Mouse (Mus musculus) lung, postnatal 10 days (tissue): ENCODE measurements around the gene Rbbp8nl.

Source experiments
- DNase-seq: peaks from one replicate; pipeline ENCODE4 v3.0.0; 2021

Rbbp8nl gene

DNA sequence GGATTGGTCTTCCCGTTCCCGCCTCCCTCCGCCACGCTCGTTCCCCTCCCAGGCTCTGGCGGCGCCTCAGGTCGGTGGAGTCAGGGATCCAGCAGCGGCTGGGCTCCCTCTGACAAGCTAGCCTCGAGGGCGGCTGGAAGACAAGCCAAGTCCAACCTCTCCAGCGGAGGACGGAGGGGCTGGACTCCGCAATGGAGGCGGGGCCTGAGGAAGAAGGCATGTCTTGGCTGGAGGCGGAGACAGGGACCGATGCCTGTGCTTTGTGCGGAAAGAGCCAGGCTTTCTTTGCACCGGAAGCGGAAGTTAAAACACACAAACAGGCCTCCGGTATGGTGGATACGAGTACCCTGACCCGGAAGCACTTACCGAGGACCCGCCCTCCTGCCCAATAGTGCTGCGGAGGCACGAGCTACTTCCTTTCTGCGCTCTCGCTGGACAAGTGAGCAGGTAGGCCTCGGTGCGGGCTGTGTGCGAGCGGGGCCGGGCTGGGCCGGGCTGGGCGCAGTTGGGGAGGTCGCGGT, 32.6 kb downstream of the Rbbp8nl start, which contains the start of gene Rps21:
Gene Rps21, plus strand, starts transcription at position 377 of the 521 bp plus-strand sequence.
- DNase-seq, result peak; percentile 99

DNA sequence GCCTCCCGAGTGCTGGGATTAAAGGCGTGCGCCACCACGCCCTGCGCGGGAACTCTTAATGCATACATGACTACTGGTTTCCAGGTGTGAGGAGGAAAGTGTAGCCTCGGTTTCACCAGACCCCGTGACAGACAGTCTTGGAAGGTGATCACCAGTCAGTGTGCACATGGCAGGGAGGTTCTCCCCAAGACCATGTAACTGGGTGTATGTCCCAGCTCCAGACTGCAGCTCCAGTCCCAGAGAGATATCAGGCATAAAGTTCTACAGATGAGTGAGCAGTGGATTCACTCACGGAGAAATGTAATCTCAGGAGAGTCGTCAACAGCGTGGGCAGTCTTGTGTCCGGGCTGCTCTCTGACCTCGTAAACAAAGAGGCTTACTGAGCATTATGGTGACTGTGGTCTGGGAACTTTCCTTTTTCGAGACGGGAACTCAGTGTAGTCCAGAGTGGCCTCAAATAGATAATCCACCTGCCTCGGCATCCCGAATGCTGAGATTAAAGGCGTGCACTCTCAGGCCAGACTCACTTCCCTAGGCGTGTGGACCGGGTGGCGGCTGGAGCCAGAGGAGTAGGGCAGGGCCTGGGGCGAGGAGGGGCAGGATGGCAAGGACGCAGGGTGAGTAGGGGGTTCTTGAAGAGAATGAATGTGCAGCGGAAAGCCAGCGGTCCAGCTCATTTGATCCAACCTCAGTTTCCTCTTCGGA, 33.2 kb downstream of the Rbbp8nl start:
- no peak for DNase-seq

DNA sequence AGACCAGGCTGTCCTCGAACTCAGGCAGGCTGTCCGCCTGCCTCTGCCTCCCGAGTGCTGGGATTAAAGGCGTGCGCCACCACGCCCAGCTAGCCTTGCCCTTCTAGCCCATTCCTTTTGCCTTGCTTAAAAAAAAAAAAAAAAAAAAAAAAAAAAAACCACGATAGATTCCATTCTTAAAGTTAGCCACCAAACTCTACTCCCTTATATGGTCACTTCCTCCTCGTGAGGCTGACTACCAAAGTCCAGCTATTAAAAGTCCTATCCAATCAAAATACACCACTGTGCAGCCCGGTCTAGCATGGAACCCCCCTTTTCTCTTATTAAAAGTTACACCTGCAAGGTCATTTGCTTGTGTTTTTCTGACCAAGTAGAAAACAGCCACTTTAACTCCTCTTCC, 34.0 kb downstream of the Rbbp8nl start:
- no peak for DNase-seq

DNA sequence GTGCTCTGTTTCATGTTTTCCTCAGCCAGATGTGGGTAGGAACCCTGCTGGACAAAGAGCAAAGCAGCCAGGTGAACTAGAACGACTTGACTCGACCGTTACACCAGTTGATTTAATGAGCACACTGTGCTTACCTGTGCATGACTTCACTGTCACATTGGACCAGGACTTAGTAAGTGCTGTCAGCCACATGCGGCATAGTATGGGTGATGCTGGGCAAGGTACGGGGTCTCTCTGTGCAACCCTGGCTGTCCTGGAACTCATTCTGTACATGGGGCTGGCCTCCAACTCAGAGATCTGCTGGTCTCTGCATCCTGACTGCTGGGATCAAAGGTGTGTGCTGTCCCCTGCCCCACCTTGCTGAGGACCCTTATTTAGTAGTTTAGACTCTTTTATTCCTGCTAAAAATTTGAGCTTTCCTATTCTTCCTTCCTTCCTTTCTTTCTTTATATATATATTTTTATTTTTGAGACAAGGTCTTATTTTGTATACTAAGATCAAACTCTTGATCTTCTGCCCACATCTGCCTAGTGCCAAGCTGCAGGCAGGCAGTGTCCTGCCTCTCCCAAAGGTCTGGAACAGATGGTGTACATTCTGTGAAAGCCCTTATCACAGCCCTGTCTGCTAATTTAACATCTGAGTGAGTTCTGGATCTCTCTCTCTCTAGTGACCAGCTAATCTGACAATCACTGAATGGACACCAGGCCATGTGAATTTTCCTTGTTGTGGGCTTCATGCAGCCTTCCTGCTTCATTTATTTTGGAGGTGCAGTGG, 35.1 kb downstream of the Rbbp8nl start:
- no peak for DNase-seq

DNA sequence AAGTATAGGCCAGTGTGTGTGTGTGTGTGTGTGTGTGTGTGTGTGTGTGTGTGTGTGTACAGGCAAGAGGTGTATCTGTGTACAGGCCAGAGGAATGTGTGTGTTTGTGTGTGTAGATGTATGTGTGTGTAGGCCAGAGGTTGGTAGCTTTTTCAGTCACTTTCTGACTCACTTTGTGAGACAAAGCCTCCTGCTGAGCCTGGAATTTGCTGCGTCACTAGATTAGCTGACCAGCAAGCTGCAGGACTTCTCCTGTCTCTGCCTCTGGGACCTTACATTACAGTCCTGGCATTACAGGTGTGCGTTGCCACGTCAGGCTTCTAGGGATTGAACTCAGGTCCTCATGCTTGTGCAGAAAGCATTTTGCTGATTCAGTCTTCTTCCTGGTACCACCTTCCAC, 37.8 kb downstream of the Rbbp8nl start:
- no peak for DNase-seq

DNA sequence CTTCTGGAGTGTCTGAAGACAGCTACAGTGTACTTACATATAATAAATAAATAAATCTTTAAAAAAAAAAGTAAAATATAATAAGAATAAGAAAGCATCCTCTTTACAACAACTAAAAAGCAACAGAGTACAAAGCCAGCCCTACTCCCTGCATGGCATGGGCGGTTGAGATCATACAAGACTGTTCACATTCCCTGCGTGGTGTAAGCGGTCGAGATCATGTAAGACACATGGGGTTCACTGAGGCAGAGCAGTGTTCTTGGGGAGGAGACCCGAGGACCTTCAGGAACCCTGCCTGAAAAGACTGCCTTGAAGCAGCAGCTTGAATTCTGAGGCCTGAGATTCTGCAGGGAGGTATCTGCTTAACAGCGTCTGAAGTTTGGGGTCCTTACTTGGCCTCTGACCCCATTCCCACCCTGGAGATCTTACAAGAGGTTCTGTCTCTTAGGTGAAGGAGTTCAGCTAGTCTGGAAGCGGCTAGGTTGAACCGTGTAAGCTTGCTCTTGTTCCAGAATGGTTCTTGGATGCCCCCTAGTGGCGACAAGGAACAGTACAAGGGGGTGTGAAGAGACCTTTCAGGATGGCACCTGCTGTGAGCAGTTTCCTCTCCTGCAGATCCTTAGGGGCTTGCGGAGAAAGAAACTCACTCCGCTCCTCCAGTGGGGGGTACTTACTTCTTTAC, 38.6 kb downstream of the Rbbp8nl start:
- peak; percentile 86 for DNase-seq

DNA sequence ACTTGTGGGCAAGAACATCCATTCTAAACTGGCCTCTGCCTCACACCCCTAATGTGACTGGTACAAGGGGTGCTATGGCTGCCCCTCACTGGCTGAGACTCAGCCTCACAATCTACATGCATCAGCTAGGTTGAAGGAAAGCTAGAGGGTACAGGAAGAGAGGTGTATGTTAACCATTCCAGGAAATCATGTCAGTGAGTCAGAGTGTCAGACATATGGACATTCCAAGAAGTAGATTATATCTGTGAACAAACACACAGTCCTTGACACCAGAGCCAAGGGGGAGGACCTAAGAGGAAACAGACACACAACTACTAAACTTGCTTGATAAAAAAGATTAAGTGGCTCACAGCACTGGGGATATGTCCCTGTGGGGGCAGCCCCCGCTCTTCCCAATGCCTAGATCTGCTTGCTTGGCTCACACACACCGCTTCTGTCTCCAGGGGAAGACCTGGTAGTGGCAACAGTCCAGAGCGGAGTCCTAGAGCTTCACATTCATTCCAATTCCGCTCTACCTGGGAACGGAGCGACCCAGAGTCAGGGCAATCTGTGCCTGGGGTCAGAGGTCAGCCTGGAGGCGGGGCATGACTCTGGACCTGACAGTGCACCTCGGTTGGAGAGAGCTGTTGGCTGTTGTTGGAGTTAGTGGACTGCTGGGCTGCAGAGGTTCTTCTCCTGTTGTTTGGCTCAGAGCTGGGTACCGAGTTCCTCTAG, 40.6 kb downstream of the Rbbp8nl start:
- DNase-seq, result no peak

DNA sequence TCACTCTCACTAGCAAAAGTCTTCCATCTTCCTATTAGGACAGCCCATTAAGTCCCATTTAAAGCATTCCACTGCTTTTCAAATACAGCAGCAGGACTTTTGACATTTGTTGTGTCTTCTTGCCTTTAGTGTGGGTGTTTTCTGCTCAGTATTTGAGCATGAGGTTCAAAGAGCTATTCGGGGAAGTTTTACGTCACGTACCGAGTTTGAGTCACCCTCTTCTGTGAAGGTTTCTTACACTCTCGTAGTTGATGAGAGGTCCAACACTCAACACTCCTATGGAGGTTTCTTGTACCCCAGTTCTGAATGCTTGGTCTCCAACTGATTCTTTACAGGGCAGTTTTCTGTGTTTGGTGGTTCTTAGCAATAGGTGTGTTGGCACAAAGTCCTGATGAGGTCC, 41.8 kb downstream of the Rbbp8nl start:
- DNase-seq, result no peak

DNA sequence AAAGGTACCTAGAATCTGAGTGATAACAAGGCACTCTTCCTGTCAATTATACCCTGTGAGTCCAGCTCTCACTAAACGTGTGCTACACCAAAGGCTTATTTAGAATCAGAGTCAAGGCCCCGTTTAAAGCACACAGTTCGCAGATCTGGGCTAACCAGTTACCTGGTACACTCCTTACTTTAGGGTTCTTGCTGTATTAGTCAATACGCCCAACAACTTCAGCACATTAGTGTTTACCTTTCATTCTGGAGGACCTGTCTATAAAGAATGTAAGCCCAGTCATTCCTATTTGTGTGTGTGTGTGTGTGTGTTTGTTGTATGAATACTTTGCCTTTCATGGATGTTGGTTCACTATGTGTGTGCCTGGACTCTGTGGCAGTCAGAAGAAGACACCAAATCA, 46.6 kb downstream of the Rbbp8nl start:
- no peak for DNase-seq

DNA sequence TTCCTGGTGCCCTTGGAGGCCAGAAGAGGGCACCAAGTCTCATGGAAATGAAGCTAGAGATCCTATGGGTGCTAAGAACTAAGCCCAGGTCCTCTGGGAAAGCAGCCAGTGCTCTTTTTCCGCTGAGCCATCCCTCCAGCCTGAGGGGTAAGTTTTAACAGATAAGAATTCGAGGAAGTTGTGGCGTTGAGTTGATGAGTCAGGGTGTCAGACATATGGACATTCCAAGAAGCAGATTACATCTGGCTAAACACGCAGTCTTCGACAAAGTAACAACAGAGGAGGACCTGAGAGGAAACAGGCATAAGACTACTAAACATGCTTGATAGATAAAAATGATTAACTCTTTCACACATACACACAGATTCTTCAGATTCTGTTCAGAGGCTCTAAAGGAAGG, 51.1 kb downstream of the Rbbp8nl start:
- DNase-seq, result no peak

DNA sequence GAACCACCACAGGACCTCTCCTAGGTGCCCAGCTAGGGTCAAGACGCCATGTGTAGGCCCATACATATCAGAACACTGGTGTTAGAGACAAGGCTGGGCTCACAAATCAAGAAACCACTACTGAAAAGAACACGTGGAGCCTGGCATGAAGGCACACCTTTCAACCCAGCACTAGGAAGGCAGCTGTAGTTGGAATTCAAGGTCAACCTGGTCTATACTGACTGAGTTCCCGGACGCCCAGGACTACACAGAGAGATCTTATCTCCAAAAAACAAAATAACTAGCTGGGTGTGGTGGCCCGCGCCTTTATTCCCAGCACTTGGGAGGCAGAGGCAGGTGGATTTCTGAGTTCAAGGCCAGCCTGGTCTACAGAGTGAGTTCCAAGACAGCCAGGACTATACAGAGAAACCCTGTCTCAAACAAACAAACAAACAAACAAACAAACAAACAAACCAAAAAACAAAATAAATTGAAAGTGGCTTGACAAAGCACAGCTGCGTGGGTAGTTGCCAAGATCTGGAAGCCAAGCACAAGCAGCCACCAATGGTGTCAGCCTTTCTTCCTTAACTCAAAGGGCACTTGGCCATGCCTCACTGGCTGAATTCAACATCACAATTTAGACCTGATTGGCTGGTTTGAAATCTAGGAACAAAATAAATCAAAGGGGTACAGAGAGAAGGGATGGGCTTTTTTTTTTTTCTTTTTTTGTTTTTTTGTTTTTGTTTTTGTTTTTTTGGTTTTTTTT, 51.9 kb downstream of the Rbbp8nl start:
- DNase-seq, result no peak

DNA sequence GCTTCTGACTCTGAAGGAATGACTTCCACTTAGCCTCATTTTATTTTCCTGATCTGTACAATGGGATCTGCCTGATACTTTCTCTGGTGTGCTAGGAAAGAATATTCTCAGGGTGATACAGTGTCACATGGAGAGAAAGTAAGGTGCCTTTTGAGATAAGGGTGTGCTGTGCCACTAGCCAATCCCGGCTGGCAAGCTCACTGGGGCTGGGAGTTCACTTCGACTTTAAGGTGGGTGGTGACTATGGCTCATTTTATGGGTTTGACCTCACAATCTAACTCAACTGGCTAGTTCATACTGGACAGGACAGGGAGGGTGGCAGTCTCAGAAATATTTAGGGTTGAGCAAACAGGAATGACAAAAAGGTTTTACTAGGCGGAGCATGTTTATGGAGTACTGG, 52.7 kb downstream of the Rbbp8nl start:
- DNase-seq, result no peak

DNA sequence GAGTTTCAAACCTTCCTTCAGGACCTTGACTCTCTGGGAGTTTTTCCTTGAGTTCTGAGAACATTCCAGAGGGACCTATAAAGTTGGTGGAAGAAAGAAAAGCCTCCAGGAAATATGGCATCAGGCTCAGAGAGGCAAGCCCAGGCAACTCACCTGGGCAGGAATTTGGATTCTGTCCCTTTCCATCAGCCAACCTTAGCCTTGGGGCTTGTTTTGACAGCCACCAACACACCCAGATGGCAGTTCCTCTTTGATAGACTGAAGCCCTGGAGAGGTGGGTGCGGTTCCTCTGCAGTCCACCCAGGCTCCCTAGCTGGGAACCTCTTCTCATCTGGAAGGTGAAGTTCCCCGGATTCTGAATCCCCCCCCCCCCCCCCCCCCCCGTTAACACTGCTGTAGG, 53.2 kb downstream of the Rbbp8nl start:
- DNase-seq, result no peak

DNA sequence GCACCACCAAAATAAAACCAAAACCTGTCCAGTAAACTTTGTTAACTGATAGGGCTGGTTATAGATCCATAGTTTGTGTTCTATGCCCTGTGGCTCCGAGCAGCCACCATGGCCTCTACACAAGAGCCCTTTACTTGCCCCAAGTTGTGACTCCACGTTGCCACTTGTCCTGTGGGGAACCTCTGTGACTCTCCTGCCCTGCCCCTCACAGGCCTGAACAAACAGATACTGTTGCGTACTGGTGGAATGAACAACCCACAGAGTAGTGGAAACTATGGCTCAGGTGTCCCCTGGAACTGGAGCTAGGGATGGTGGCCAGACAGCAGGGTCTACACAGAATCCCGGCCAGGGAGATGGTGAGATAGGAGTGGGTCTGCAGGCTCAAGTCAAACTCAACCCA, 53.9 kb downstream of the Rbbp8nl start:
- no peak for DNase-seq

DNA sequence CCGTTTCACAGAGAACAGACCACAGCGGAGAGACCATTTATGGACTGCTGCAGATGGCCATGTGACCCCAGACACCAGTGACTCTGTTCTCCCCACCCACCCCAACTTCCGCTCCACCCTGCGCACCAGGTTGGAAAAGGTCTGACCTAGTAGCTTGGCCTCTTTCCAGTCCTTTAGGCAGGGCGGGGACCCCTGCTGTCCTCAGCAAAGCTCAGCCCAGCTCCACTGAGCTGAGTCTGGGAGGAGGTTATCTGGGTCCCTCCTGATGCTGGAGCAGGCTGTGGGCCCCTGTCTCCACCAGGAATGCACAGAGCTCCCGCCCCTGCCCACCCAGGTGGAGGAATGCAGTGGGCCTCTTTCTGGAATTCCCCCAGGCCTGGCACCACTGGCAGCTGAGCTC, 54.7 kb downstream of the Rbbp8nl start:
- peak; percentile 73 for DNase-seq

DNA sequence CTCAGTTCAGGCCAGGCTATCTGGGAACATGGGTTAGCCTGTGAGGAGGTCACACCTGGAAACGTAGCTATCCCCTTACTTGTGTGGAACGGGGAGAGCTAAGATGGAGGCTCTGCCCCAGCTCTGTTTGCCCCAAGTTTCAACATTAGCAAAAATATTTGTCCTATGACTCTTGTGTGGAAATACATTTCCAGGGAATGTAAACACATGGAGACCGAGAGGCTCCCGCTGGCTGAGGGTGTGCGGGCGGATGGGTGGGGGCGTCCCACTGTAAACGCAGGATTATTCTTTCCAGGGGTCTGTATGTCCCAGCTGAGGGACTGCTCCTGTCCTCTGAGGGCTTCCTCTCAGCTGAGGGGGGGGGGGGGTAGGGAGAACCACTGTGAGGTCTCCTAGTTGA, 55.3 kb downstream of the Rbbp8nl start:
- peak; percentile 40 for DNase-seq

DNA sequence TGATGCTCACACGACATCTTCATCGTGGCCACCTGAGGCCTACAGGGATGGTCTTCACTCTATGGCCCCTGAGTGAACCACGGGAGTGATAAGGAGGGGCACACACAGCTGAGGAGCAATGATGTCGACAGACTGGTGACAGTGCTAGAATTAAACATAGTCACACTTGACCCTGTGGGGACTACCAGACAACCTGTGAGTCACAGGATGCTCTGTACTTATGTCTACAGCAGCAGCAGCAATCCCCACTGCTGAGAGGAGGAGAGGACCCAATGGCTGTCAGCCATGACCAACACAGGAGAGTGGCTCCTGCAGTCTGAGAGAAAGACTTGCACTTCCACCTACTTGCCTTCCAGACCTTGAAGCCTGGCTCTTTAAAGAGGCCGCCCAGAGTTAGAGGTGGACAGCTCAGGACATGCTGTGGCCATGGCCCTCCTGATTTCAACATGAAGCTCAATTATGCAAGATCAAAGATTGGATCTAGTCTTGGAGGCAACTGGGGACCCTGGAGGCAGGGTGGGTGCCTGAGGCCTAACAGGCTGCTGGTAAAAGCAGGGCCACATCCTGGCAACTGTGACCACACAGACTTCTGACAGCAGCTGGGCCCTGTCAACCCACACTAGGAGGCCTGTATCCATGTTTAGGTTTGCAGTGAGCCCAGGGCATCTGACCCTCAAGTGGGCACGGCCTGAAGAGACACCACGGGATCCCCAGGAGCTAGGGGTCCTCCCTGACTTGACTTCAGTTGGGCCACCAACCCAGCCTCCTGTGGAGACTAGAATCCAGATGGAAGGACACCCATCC, 56.4 kb downstream of the Rbbp8nl start:
- peak; percentile 47 for DNase-seq

DNA sequence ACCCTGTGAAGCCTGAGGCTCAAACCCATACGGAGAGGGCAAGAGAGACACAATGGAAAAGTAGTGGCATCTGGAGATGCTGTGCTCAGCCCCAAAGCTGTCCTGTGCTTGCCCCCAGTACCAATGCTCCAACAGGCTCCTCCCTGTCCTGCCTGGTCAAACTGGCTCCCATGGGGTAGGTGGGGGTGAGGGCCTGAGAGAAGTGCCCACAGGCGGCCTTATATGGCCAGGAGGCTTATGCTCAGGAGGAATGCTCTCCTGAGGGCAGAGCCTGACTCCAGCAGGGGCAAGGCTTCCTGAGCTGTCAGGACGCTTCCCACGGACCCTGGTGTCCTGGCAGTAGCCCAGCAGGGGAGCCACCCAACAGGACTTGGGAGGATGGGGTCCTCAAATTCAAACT, 59.2 kb downstream of the Rbbp8nl start:
- DNase-seq, result peak; percentile 46

DNA sequence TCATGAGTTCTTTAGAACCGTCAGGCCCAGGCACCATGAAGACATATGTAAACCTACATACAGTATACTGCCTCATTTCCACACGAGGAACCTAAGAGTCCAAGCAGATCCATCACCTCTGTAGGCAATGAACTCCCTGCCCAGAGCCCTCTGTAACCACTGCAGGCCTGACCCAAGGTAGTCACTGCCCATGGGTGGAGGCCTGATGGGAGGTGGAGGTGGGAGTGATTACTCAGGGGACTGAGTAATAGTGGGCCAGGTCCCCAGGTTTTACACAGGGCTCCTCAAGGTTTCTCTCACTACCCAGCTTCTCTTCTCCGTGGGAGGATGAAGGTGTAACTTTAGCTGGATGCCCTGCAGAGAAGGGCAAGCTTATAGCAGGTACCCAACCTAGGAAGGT, 60.5 kb downstream of the Rbbp8nl start:
- DNase-seq, result no peak

DNA sequence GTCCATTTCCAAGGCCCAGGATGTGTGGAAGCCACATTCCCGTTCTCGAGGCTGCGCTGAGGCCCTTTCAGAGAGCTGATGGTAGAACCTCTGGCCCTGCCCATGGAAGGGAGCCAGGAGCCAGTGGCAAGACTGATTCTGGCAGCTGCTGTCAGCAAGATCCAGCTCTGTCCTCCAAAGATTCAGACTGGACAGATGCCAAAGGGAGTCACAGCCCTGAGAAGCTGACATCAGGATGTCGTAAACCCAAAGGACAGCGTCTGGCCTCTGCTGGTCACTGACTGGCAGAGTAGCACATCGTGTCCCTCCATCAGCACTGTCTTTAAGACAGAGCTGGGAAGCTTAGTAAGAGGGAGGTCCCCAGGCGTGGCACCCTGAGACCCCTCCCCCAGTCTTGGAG, 61.1 kb downstream of the Rbbp8nl start:
- peak; percentile 87 for DNase-seq

DNA sequence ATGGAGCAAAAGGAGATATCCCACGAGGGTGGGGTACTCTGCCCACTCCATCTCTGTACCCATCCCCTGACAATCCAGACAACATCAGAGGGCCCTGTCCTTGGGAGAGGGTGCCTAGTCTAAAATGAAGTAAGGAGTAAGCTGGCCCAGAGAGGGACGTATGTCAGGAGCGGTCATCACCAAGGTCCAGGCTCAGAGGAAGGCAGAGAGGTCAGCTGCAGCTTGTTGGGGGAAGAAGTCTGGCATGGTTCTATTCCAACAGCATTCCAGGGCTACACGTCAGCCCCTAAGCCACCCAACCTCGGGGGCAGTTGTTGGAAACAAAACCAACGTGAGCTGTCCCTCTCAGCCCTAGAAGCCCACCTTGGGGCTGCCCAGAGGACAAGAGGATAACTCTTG, 61.6 kb downstream of the Rbbp8nl start:
- peak; percentile 10 for DNase-seq
